Mouse (Mus musculus) lung, adult 2 months (tissue): ENCODE data around the gene Hmgcll1.

Source experiments
- CTCF ChIP-seq: fragments of 200-500 bp; IDR thresholded peaks from 2 replicates; pipeline ENCODE4 v1.5.1; 2011; ENCODE audit warnings: mild to moderate bottlenecking, low read length, control low read depth; ENCODE audit not compliant: insufficient read depth
- POLR2A ChIP-seq: fragments of 200-500 bp; IDR thresholded peaks from 2 replicates; pipeline ENCODE4 v1.6.1; 2011; ENCODE audit warnings: low read depth, mild to moderate bottlenecking, control low read depth, low read length, borderline replicate concordance; ENCODE audit errors: extremely low read depth

GRCm38 (mm10) chr9:76099981-76100380 lies 85.3 kb downstream of the Hmgcll1 start:
- TF ChIP-seq CTCF (no peak), POLR2A (no peak)
